Mouse (Mus musculus) kidney, adult 9 months (tissue): ENCODE results near the gene Tgfbr2.
A peak's percentile ranks its signal among the peaks of the same experiment; 100 is the strongest.
"Not testable (repeated sequence)": the region's sequence is repeated elsewhere in the genome, so short reads cannot be mapped to it uniquely, and the experiment has no call there.

Experiments used
- DNase-seq: peaks from one replicate; pipeline ENCODE4 v3.0.0; 2022

Tgfbr2 gene

DNA sequence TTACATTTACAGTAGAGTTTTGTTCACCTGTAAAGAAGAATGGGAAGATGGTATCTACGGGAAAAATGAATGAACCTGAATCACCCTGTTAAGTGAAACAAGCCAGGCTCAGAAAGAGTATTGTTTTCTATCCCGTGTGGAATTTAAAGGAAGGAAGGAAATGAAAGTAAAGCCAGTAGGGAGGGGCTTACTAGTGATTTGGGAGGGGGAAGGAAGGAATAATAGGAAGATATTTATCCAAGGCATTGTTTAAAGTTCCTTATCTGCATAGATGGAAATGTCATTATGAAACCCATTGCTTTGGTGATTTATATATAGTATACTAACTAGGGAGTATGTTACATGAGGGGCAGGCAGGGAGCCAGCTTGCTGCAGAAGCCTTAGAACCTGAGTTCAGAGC, 66.4 kb downstream of the Tgfbr2 start:
- DNase-seq = no peak

DNA sequence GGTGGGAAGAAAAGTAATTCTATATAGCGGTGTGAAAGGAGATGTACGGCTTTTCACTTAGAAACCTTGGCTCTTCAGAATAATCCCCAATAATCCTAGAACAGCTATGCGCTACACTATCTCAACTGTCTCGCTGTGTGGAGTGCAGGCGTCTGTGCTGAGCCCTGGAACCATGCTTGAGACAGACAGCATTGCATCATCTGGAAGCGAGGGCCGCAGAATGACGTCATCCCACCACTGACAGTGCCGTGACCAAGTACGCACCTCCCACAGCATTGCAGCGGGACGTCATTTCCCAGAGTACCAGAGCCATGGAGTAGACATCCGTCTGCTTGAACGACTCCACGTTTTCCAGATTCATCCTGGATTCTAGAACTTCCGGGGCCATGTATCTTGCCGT, 70.4 kb downstream of the Tgfbr2 start:
- no peak for DNase-seq

DNA sequence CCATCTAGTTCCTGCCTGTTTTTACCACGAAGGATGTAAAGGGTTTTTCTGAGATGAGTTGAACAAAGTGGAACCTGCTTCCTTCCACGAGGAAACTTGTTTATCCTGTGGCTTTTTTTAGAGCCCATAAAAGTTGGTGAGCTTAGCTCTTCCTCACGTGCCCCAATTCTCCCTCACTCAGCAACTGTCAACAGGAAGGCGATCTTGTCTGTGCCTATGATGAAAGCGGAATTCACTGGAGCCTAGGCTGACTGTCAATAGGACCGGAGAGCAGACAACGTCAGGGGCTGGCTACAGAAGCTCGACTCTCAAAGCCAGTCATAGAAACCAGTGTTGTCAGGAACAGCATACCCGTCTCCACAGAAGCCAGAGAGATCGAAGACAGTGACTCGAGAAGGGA, 73.3 kb downstream of the Tgfbr2 start:
- DNase-seq = peak; percentile 37

DNA sequence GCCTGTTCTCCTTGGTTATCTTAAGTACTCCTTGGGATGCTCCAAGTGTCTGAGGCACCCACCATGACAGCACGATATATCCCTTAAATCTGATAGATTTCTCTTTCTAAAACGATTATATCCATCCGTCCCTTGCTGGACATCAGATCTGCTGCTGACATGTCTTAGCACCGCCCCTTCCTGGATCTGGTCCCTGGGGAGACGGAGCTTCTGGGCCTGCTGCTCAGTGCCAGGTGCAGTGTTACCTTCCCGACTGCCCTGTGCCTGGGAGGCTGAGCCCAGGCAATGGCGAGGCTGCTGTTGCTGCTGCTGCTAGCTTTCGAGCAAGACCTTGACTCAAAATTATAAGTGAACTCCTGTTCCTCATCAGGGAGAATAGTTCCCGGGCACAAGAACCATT, 75.1 kb downstream of the Tgfbr2 start:
- no peak for DNase-seq

DNA sequence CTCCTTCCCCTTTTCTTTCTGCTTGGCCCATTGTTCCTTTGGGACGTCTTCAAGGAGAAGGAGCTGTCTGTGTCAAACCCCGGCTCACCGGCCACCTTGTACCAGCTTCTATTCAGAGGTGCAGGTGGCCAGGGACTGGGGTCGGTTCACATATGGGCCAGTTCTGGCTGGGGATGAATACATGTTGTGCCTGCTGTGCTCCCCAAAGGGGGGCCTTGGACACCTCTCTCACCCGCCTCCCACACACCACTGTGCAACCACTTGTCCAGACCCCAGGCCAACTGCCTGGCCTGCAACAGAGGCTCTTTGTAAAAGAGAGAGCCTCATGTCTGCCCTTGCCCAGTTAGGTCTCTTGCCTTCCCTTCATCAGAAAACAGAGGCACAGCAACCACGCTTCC, 75.6 kb downstream of the Tgfbr2 start:
- DNase-seq = no peak

GRCm38 (mm10) chr9:116098724-116099595, 76.2 kb downstream of the Tgfbr2 start:
- DNase-seq = peak; percentile 46

DNA sequence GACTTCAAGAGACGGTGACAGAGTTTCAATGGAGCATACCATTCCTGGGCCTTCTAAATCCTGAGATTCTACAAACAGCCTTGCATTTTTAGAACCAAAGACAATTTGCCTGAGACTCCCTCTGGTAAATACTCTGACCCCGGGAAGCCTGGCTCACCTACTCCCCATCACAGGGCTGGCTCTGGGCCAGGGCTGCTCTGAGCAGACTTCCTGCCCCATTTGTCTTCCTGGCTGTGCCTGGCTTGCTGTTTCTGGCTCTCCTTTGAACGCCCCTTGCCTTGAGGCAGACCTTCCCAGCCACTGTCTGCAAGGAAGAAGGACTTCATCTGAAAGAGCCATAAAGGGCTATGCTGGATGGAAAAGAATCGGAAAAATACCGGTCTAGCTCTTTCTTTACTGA, 83.2 kb downstream of the Tgfbr2 start:
- DNase-seq = peak; percentile 85

DNA sequence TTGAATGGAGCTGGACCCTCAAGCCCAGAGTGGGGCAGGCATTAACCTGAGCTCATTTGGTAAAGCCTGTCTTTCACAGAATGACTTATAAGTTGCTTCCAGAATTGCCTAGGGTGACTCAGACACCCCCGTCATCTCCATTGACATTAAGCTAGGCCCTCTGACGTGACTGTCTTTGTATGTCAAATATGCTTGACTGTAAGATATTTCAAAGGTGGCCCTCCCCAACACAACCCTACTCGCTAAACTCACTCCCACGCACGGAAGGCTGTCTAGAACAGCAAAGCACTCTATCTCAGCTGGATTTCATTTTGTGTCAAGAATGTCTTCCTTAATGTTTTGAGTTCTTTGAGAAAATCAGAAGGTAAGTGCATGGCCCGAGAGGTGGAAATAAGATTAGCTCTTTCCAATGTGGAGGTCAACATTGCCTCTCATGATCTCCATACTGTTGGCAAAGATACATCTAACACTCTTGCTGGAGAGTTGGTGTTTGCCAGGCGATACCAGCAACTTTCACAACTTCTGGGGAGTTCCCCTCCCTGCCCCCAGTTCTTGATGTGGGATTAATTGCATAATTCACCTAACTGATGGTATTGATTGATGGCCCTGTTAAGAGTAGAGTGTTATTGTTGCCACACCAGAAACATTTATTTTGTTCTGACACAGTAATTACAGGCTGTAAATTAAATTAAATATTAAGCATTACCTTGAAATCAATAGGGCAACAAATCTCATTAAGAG, 83.9 kb downstream of the Tgfbr2 start:
- no peak for DNase-seq

- DNase-seq = peak; percentile 80
These were observed 84.9 kb downstream of the Tgfbr2 start for GRCm38 (mm10) chr9:116090296-116090695.

DNA sequence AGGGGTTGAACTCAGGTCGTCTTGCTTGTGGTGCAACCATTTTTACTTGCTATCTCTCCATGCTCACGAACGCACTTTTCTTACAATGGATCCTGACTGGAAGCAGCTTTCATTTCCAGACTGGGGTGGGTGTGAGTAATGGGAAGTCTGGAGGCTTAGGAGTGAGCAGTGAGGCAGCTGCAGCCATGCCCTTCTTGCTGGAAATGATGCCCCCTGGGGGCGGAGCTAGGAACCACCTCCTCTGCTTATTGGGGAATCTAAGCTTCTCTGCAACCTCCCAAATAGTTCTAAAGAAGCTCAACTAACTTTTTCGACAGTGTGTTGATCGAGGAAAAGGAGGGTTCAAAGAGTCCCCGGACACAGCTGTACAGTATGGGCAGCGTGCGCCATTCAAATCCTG, 86.2 kb downstream of the Tgfbr2 start:
- no peak for DNase-seq

DNA sequence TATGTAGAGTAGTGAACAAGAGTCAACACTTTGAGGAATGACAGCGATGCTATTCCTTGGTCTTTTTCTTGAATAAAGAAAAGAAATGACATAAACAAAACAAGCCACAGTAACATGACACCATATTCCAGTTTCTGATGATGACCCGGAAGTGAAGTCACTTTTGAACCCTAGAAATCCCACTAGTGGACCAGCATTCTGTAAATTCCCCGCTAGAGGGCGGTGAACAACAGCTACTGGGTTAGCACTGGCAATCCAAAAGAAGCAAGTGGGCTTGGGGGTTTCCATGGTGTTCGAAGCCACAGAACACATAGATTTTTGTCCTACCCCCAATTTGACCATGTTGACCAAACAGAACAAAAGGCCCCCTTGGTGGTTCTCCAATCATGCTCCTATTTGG, 87.3 kb downstream of the Tgfbr2 start:
- DNase-seq = peak; percentile 82

GRCm38 (mm10) chr9:116087263-116087662, 87.9 kb downstream of the Tgfbr2 start:
- DNase-seq = no peak

GRCm38 (mm10) chr9:116085999-116086398, 89.2 kb downstream of the Tgfbr2 start:
- DNase-seq = no peak

DNA sequence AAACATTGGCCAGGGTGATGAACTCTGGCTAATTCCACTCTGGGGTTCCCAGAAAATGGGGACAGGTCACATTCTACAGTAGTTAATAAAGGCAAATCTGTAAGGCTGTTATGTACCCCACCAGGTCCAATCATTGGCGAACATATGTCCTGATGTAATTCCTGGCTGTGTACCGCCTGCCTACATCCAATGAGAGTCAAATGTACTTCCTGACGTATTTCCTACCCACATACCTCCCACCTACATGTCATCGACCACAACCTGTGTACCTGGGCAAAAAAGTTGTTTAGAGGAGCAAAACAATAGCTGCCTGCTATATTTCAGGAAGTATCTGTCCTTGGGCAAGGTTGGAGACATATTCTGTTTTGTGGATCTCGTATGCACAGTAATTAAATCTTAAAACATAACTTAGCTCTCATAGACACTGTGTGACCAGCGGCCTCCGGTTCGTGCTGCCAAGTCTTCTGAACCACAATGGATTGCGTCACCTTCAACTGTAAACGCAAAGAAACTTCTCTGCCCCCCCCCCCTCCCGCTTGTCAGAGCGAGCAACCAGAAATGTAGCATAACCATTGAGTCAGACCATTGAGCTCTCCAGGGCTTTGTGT, 90.7 kb downstream of the Tgfbr2 start:
- no peak for DNase-seq

DNA sequence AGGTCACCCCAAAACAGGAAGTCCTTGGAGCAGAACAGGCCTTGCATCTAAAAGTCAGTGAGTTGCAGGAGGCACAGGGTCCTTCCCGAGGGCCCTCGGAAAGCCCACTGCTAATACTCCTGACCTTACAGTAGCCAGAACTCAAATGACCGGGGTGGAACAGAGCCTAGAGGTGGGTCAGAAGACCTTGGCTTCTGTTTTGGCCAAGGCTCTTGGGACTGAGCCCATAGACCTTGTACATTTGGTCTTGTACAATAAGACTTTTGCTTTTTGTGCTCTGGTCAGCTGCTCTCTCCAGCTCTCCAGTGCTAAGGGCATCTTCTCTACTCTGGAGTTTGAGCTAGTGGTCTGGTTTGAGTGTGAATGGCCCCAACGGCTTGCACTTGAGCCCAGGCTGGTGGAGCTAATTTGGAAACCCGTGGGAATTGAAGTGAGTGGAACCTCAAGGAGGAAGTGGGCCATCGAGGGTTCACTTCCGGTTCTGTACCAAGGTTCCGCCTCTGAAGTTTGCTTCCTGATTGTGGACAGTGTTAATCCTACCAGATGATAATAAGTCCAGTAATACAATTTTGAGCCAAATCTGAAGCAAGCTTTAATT, 91.3 kb downstream of the Tgfbr2 start:
- DNase-seq = peak; percentile 53

DNA sequence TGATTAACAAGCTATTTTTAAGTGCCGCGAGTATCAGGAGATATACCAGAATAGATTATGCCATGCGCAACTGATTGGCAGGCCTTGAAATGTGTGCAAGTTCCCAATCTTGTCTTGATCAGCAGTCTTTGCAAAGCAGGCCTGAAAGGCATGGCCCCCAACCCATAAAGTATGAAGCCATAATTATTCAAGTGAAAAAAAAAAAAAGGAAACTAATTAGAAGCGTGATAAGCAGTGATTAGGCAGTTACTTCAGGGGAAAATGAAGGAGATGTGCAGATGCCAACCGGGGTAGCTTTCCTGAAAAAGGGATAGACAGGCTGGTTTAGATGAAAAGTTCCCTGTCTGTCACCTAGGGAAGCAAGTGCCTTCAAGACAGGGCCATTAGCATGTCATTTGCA, 91.9 kb downstream of the Tgfbr2 start:
- DNase-seq = no peak

DNA sequence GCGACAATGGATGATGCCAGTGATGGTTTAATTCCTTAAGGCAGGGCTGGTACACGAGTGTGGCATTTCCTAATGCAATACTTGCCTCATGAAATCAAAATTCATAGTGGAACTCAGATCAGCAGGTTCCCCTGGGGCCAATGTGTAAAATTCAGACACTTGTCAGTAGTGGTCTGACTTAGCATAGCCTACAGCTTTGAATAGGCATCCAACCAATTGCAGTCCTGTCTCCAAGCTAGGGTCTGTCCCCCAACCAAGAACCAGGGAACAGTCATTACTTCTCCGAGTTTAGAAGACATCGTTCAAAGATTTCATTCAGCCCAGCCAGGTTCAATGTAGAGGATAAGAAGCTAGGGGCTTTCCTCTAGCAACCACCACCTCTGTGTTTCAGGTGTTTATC, 93.4 kb downstream of the Tgfbr2 start:
- no peak for DNase-seq

GRCm38 (mm10) chr9:116077419-116077818, 97.7 kb downstream of the Tgfbr2 start:
- no peak for DNase-seq

DNA sequence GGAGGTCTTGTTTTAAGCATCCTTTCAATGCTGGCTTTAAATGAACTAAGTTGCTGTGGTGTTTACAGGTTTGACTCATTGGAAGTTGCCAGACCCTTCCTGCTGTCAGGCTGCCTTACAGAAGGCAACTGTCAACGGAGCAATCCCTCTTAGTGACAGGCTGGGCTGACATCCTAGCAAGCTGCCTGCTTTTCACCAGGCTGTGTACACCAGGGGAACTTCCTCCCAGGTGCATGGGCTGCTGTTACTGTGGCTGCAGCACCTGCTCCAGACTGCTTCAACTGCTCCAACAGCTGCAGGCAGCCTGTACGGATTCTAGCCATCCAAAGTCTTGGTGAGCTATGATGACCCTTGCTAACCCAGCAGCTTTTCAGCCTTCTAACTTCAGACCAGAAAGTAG, 98.2 kb downstream of the Tgfbr2 start:
- no peak for DNase-seq

DNA sequence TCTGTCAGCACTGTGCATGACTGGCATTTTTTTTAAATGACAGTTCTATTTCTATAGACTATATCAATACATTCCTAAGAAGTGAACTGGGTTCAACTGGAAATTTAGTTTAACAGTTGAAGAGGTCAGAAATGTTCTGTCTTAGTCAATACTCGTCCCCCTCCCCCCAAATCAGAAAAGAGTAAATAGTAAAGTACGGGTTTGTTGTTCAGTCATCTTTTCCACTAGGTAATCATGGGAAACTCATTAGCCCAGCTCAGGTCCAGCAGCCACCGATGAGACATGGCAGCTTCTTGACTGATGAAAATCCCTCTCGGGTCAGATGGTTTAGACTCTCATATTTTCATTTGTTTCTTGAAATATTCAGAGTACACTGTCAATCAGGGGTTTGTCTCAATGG, 99.0 kb downstream of the Tgfbr2 start:
- DNase-seq = no peak

DNA sequence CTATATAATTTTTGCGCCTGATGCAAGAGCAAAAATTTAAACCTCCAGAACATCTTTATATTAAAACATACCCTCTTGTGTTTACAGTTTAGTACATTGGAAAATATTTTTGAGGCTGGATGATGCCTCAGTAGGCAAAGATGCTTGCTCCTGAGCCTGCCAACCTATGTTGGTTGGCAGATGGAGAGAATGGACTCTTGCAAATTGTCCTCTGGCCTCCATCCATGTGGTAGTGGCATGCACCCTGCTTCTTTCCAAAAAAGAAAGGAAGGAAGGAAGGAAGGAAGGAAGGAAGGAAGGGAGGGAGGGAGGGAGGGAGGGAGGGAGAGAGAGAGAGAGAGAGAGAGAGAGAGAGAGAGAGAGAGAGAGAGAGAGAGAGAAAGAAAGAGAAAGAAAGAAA, 103.6 kb downstream of the Tgfbr2 start:
- DNase-seq = not testable (repeated sequence)

GRCm38 (mm10) chr9:116064774-116065173, 110.4 kb downstream of the Tgfbr2 start:
- DNase-seq = no peak

DNA sequence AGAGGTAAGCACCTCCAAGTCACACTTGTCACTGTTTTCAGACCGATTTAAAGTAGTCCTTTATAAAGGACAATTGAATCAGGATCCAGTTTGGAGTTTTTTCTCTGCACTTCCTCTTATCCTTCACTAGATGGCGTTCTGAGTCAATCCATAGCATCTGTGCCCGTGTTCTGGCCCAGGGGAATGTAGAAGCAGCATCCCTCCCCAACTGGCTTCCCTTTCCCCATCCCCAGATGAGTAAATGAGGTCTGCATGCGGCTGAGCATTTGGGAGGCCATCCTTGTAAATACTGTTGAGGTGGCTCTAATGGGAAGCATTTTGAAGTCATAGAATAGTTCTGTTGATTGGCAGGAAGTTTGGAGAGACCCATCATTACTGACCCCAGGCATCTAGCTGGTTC, 114.5 kb downstream of the Tgfbr2 start:
- peak; percentile 40 for DNase-seq

GRCm38 (mm10) chr9:116059156-116059555, 116.0 kb downstream of the Tgfbr2 start:
- DNase-seq = no peak
